Mouse (Mus musculus) bone marrow macrophage, adult 2 months (primary cell): ENCODE data around the gene Ccm2.

Experiments used
- CTCF ChIP-seq: IDR thresholded peaks from 2 replicates; pipeline ENCODE4 v1.5.1; 2012; ENCODE audit warnings: low read depth, mild to moderate bottlenecking, low read length, moderate library complexity
- POLR2A ChIP-seq: IDR thresholded peaks from 2 replicates; pipeline ENCODE4 v1.6.1; 2012; ENCODE audit warnings: mild to moderate bottlenecking, low read depth, low read length, borderline replicate concordance

DNA sequence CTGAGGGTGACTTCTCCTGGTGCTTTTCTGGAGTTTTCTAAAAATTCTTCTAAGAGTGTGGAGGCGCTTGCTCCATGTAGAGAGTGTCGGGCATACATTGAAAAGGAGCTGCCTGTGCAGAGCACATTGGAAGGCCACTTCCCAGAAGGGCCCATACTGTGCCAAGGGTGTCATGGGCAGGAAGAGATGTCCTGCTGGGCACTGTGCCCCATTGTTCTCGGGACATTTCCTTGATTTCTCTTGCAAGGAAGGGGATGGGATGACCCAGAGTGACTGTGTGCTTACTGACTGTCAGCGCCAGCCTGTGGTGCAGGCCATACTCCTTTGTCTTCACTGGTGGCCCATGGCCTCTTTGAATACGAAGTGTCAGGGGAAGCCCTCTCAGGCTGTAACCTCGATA is 92.4 kb downstream of the Ccm2 start:
- no peak for TF ChIP-seq POLR2A
- no peak for TF ChIP-seq CTCF
